Mouse (Mus musculus): Measurements from ENCODE around the gene Zfp106. TPM values are rescaled to one million over a fixed set of nuclear protein-coding genes. Genes with fewer than 3 reads are reported as not detected.

The Zfp106 gene
- polyA plus RNA-seq, 1 experiment: 67.0 TPM

- no peak for DNase-seq
- H3K27ac ChIP-seq (ENCODE audit: insufficient read depth, low read depth, low read length): no peak overlapping the region
- H3K36me3 ChIP-seq (ENCODE audit: control insufficient read depth, insufficient read depth, low read length): no peaks in the 10 kb centered on the region
- WGBS: 83% methylated on average over 13 of the region's 13 CpGs
- no peak overlapping the region for H3K4me3 ChIP-seq (ENCODE audit: insufficient read depth, low read depth, low read length)
- no peak for TF ChIP-seq CTCF (conservative IDR thresholded peaks at IDR 0.05; ENCODE audit: insufficient read depth, insufficient read length, low read depth, low read length)
- H3K27me3 ChIP-seq (replicated peaks; ENCODE audit: control insufficient read depth, insufficient read depth, low read length): no peaks in the 10 kb centered on the region
- no peaks in the 10 kb centered on the region for H3K4me1 ChIP-seq (ENCODE audit: control insufficient read depth, insufficient read depth, low read length)
These were observed 87.2 kb downstream of the Zfp106 start for GRCm38 (mm10) chr2:120476277-120477087.

DNA sequence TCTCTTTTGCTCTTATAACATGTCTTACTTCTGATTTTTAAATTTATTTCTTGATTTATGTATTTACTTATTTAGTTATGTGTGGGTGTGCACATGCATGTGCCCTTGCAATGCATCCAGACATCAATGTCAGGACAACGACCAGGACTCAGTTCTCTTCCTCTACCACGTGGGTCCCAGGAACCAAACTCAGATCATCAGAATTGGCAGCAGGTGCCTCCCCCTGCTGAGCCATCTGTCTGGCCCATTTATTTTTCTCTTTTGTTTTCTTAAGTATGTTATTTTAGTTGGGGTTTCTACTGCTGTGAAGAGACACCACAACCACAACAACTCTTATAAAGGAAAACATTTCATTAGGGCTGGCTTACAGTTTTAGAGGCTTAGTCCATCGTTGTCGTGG, 92.8 kb downstream of the Zfp106 start:
- Histone ChIP-seq H3K27ac (ENCODE audit: insufficient read depth, low read depth, low read length) (no peak overlapping the region), H3K27me3 (replicated peaks; ENCODE audit: control insufficient read depth, insufficient read depth, low read length) (no peaks in the 10 kb centered on the region), H3K4me1 (ENCODE audit: control insufficient read depth, insufficient read depth, low read length) (no peaks in the 10 kb centered on the region), H3K36me3 (ENCODE audit: control insufficient read depth, insufficient read depth, low read length) (no peaks in the 10 kb centered on the region), H3K4me3 (ENCODE audit: insufficient read depth, low read depth, low read length) (no peak overlapping the region)
- no peak for TF ChIP-seq POLR2A (IDR thresholded peaks at IDR 0.05; ENCODE audit: low read depth, low read length)
- no peak for TF ChIP-seq CTCF (conservative IDR thresholded peaks at IDR 0.05; ENCODE audit: insufficient read depth, insufficient read length, low read depth, low read length)
- 76% methylated on average over 4 of the region's 4 CpGs for WGBS
- no peak for DNase-seq

DNA sequence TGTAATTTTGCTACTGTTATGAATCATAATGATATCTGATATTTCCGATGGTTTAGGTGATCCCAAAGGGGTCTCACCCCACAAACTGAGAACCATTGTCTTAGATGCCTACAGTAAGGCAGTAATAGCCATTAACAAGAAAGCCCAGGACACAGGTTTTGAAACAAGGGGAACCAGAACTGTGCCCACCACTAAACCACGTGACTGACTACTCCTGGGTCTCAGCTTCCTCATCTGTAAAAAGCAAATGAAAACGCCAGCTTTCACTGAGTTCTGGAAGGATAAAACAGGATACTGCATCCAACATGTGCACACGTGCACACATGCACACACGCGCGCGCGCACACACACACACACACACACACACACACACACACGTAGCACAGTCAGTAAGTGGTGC, 93.9 kb downstream of the Zfp106 start:
- Histone ChIP-seq H3K4me1 (ENCODE audit: control insufficient read depth, insufficient read depth, low read length) (no peaks in the 10 kb centered on the region), H3K4me3 (ENCODE audit: insufficient read depth, low read depth, low read length) (no peak overlapping the region), H3K36me3 (ENCODE audit: control insufficient read depth, insufficient read depth, low read length) (no peaks in the 10 kb centered on the region), H3K27ac (ENCODE audit: insufficient read depth, low read depth, low read length) (no peak overlapping the region), H3K27me3 (replicated peaks; ENCODE audit: control insufficient read depth, insufficient read depth, low read length) (no peaks in the 10 kb centered on the region)
- no peak for DNase-seq
- TF ChIP-seq POLR2A (IDR thresholded peaks at IDR 0.05; ENCODE audit: low read depth, low read length): no peak
- no peak for TF ChIP-seq CTCF (conservative IDR thresholded peaks at IDR 0.05; ENCODE audit: insufficient read depth, insufficient read length, low read depth, low read length)
- WGBS: 88% methylated on average over 10 of the region's 10 CpGs

DNA sequence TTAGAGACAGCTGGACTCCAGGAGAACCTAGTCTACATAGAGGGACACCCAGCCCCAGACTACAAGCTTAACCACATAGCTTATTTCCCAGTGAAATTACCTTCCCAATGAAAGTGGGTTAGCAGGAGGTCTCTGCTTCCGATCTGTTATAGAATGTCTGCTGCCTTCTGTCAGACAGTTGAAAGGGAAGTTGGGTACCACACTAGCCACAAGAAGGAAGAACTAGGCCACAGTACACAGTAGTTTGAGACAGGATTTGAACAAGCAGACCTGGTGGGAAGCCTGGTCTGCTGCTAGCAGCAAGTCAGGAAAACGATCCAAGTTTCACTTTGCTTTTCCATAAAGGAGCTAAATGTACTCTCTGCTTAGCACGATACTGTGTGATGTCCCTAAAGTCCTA, 94.4 kb downstream of the Zfp106 start:
- Histone ChIP-seq H3K36me3 (ENCODE audit: control insufficient read depth, insufficient read depth, low read length) (no peaks in the 10 kb centered on the region), H3K27ac (ENCODE audit: insufficient read depth, low read depth, low read length) (no peak overlapping the region), H3K27me3 (replicated peaks; ENCODE audit: control insufficient read depth, insufficient read depth, low read length) (no peaks in the 10 kb centered on the region), H3K4me1 (ENCODE audit: control insufficient read depth, insufficient read depth, low read length) (no peaks in the 10 kb centered on the region), H3K4me3 (ENCODE audit: insufficient read depth, low read depth, low read length) (no peak overlapping the region)
- TF ChIP-seq CTCF (conservative IDR thresholded peaks at IDR 0.05; ENCODE audit: insufficient read depth, insufficient read length, low read depth, low read length) (no peak), POLR2A (IDR thresholded peaks at IDR 0.05; ENCODE audit: low read depth, low read length) (no peak)
- 87% methylated on average over 3 of the region's 3 CpGs for WGBS
- no peak for DNase-seq

DNA sequence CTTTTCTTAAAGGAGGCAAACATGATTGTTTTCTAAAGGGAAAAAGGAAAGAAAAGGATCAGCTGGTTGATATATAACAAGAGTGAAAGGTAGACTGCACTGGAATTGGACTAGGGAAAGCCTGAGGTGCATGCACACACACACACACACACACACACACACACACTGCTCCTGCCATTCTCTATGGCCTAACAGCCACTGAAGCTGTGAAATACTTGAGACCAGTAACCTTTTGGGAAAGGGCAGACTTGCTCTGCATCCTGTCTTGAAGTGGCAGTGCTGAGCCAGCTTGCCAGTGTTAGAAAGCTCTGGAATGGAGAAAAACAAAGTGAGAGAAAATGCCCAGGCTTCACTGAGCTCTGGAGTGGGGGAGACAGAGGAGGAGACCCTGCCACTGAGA, 95.6 kb downstream of the Zfp106 start:
- no peak for DNase-seq
- TF ChIP-seq POLR2A (IDR thresholded peaks at IDR 0.05; ENCODE audit: low read depth, low read length): no peak
- TF ChIP-seq CTCF (conservative IDR thresholded peaks at IDR 0.05; ENCODE audit: insufficient read depth, insufficient read length, low read depth, low read length): no peak
- Histone ChIP-seq H3K27me3 (replicated peaks; ENCODE audit: control insufficient read depth, insufficient read depth, low read length) (no peaks in the 10 kb centered on the region), H3K27ac (ENCODE audit: insufficient read depth, low read depth, low read length) (no peak overlapping the region), H3K4me3 (ENCODE audit: insufficient read depth, low read depth, low read length) (no peak overlapping the region), H3K4me1 (ENCODE audit: control insufficient read depth, insufficient read depth, low read length) (no peaks in the 10 kb centered on the region), H3K36me3 (ENCODE audit: control insufficient read depth, insufficient read depth, low read length) (no peaks in the 10 kb centered on the region)

- no peak overlapping the region for H3K27ac ChIP-seq (ENCODE audit: insufficient read depth, low read depth, low read length)
- H3K36me3 ChIP-seq (ENCODE audit: control insufficient read depth, insufficient read depth, low read length): no peaks in the 10 kb centered on the region; the same call in 1 of the 2 replicates
- H3K27me3 ChIP-seq (replicated peaks; ENCODE audit: control insufficient read depth, insufficient read depth, low read length): no peaks in the 10 kb centered on the region
- TF ChIP-seq POLR2A (IDR thresholded peaks at IDR 0.05; ENCODE audit: low read depth, low read length) (no peak), CTCF (conservative IDR thresholded peaks at IDR 0.05; ENCODE audit: insufficient read depth, insufficient read length, low read depth, low read length) (no peak)
- no peak for DNase-seq
- H3K4me3 ChIP-seq (ENCODE audit: insufficient read depth, low read depth, low read length): no peak overlapping the region
- H3K4me1 ChIP-seq (ENCODE audit: control insufficient read depth, insufficient read depth, low read length): no peaks in the 10 kb centered on the region
- WGBS: 81% methylated on average over 5 of the region's 5 CpGs
These were observed 98.3 kb downstream of the Zfp106 start for GRCm38 (mm10) chr2:120465397-120465785.

DNA sequence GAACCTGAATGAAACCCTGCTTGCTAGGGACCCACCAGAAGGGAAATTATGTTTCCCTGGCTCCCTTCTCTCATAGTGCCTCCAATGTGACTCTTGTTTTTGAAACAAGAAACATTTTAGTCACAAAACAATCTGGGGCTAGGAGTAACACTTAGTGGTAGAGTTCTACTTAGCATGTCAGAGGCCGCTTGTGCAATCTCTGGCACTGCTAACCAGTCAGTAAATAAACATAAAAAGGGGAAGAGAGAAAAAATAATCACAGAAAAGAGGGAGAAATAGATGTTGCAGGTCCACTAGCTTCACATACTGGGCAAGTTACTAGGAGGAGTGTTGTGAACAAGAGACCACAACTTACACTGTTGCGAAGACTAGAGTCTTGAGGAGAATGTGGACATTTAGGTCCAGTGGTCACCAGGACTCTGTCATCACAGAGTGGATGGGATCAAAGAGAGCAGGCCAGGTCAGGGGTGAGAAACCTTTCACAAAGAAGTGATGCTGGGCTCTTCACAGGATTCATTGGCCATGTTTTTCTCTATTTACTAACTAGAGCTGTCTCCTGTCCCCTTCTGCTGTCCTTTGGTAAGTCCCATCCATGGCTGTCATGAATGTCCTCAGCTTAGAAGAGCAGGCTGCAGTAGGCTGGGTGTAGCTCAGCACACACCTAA, 98.8 kb downstream of the Zfp106 start:
- 93% methylated on average over 2 of the region's 2 CpGs for WGBS
- H3K36me3 ChIP-seq (ENCODE audit: control insufficient read depth, insufficient read depth, low read length): peaks cover 2% of the 10 kb centered on the region; the same call in 1 of the 2 replicates
- no peak overlapping the region for H3K4me3 ChIP-seq (ENCODE audit: insufficient read depth, low read depth, low read length)
- no peaks in the 10 kb centered on the region for H3K4me1 ChIP-seq (ENCODE audit: control insufficient read depth, insufficient read depth, low read length)
- TF ChIP-seq CTCF (conservative IDR thresholded peaks at IDR 0.05; ENCODE audit: insufficient read depth, insufficient read length, low read depth, low read length) (no peak), POLR2A (IDR thresholded peaks at IDR 0.05; ENCODE audit: low read depth, low read length) (no peak)
- DNase-seq: no peak
- no peak overlapping the region for H3K27ac ChIP-seq (ENCODE audit: insufficient read depth, low read depth, low read length)
- H3K27me3 ChIP-seq (replicated peaks; ENCODE audit: control insufficient read depth, insufficient read depth, low read length): no peaks in the 10 kb centered on the region

Data from kidney, adult 2 months (tissue).